In genomic region chr3:142913295-142913694, GRCm38 (mm10) we compare ENCODE assay signal across 16 mouse cellular contexts.
"Had no signal": no experiment of that assay in that cellular context is flagged by ENCODE, and none has a peak within 500 bp of the region (broad histone marks: within the 10 kb centered on the region; RNA-seq: fewer than 3 reads in every experiment).

No protein-coding gene starts in this region.

- H3K4me3 ChIP-seq: neural tube, embryonic 12.5 days; neural tube, embryonic 13.5 days; neural tube, embryonic 15.5 days; stomach, embryonic 15.5 days had no signal

- H3K27ac ChIP-seq: neural tube, embryonic 12.5 days; neural tube, embryonic 13.5 days; neural tube, embryonic 15.5 days; stomach, embryonic 15.5 days; stomach, postnatal 0 days had no signal

- H3K27me3 ChIP-seq: neural tube, embryonic 12.5 days; neural tube, embryonic 13.5 days; neural tube, embryonic 15.5 days; stomach, embryonic 15.5 days had no signal

- H3K9me3 ChIP-seq: neural tube, embryonic 12.5 days; neural tube, embryonic 13.5 days; neural tube, embryonic 15.5 days; stomach, embryonic 15.5 days had no signal

- H3K36me3 ChIP-seq: neural tube, embryonic 12.5 days; neural tube, embryonic 13.5 days; neural tube, embryonic 15.5 days; stomach, embryonic 15.5 days had no signal

- H3K4me1 ChIP-seq: neural tube, embryonic 12.5 days; neural tube, embryonic 13.5 days; neural tube, embryonic 15.5 days; stomach, embryonic 15.5 days had no signal

- DNase-seq: retina, postnatal 1 day; right cerebral cortex, adult 18-20 months; right cerebral cortex, postnatal 25 days; right cerebral cortex, postnatal 4 days; spleen, adult 18-20 months; thymus, adult 18-20 months; thymus, adult 2 months; thymus, postnatal 14 days; thymus, postnatal 25 days; thymus, postnatal 36 days; thymus, postnatal 4 days had no signal

- H3K9ac ChIP-seq: neural tube, embryonic 12.5 days; neural tube, embryonic 13.5 days; neural tube, embryonic 15.5 days; stomach, embryonic 15.5 days had no signal
